Comparison of ENCODE assay signal across 14 mouse cellular contexts in the genomic region with DNA sequence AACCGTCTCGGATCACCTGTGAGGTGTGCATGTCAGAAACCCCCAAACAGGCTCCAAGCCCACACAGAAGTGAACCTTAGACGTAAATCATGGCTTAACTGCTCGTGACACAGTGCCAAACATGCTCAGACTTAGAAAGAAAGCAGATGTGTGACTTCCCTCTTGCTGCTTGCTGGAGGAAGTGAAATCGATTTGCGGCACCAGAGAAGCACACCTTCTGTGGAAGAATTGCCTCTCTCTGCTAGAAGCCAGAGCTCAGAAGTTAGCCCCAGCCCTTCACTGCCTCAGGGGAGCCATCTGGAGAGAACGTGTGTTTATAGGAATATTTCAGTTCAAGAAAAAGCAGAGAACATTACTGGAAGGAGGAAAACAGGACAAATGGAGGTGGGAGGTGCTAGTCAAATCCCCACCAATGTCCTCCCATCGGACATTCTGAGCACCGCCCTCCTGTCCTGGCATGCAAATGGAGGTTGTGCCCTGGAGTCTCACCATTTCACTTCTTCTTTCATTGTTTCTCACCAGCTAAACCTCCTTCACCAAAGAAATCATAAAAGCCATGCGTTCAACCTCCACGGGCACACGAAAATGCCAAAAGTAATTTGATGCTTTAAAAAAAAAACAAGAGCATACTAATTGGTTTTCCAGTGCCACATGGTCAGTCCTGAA. TPM values are rescaled to one million over a fixed set of nuclear protein-coding genes. Genes with fewer than 3 reads are reported as not detected.
DNase-seq lines count a peak whose midpoint lies in the region; ATAC-seq and TF ChIP-seq lines count a peak whose summit lies in the region.
"Had no signal": no experiment of that assay in that cellular context is flagged by ENCODE, and none has a peak within 500 bp of the region (broad histone marks: within the 10 kb centered on the region; RNA-seq: fewer than 3 reads in every experiment).

No protein-coding gene starts in this region.

- in situ Hi-C loops in CH12.LX (cut with MboI; ENCODE audit: low pct_ligation_motif_present, low pct_unique_long_range_greater_than_20kb, low sequenced_read_pairs) = no loop called here

- no peak; the same call in 1 of the 2 replicates for TF ChIP-seq RAD21 in CH12.LX (IDR thresholded peaks at IDR 0.05; ENCODE audit: low read depth, low read length)

- peak; percentile 73 for TF ChIP-seq POLR2A in CH12.LX (IDR thresholded peaks at IDR 0.05; ENCODE audit: low read depth, low read length)

- H3K4me3 ChIP-seq in gastrocnemius, adult 2 months = peak overlapping the region; percentile 43
- peak overlapping the region in 2 of 3 experiments; percentile 7 to 10 for H3K4me3 ChIP-seq in CH12.LX (replicated peaks in 1 of 3; ENCODE audit: low read depth in 2 of 3, low read length in 2 of 3, poor library complexity in 1 of 3)
- H3K4me3 ChIP-seq: erythroblast, embryonic 14.5 days; liver, embryonic 13.5 days had no signal

- dilution Hi-C loops in CH12.LX (cut with MboI; ENCODE audit: extremely low pct_ligation_motif_present, extremely low pct_unique_long_range_greater_than_20kb, low sequenced_read_pairs) = no loop called here

- H3K4me2 ChIP-seq in CH12.LX (ENCODE audit: insufficient read depth, low read depth, poor library complexity, severe bottlenecking) = peak overlapping the region; percentile 48
- H3K4me2 ChIP-seq: liver, embryonic 13.5 days had no signal

- 0 out of 2 replicates have a peak overlapping the region, but pooled peaks have one; percentile 2 for H3K9ac ChIP-seq in CH12.LX (ENCODE audit: insufficient read depth, low read depth)
- H3K9ac ChIP-seq: liver, embryonic 13.5 days had no signal

- H3K27me3 ChIP-seq in CH12.LX (replicated peaks) = no peaks in the 10 kb centered on the region
- H3K27me3 ChIP-seq: liver, embryonic 13.5 days had no signal

- H3K27ac ChIP-seq in gastrocnemius, adult 2 months = 0 out of 2 replicates have a peak overlapping the region, but pooled peaks have one; percentile 16
- peak overlapping the region; percentile 96 for H3K27ac ChIP-seq in CH12.LX (ENCODE audit: insufficient read depth, low read depth)
- H3K27ac ChIP-seq: liver, embryonic 13.5 days had no signal

- peaks cover 0 to 10% of the 10 kb centered on the region in 2 experiments for H3K36me3 ChIP-seq in CH12.LX (replicated peaks in 1 of 2; ENCODE audit: control insufficient read depth in 1 of 2, insufficient read depth in 1 of 2, low read length in 1 of 2)
- H3K36me3 ChIP-seq: liver, embryonic 13.5 days had no signal

- no peaks in the 10 kb centered on the region for H3K9me3 ChIP-seq in CH12.LX (replicated peaks; ENCODE audit: low read length)
- H3K9me3 ChIP-seq: liver, embryonic 13.5 days had no signal

- TF ChIP-seq EP300 in CH12.LX (IDR thresholded peaks at IDR 0.05; ENCODE audit: low read length) = peak; percentile 96

- no peak for TF ChIP-seq CTCF in gastrocnemius, adult 2 months (IDR thresholded peaks at IDR 0.05)
- TF ChIP-seq CTCF in CH12.LX (conservative IDR thresholded peaks at IDR 0.05 in 1 of 2, IDR thresholded peaks at IDR 0.05 in 1 of 2; ENCODE audit: low read depth in 2 of 2, low read length in 2 of 2) = no peak

- peaks cover 2 to 26% of the 10 kb centered on the region in 2 experiments; a peak in 2 of 4 replicates for H3K4me1 ChIP-seq in CH12.LX (ENCODE audit: control insufficient read depth in 1 of 2, insufficient read depth in 2 of 2)
- H3K4me1 ChIP-seq: liver, embryonic 13.5 days had no signal

- ATAC-seq in hematopoietic stem cell, adult 5-6 weeks (replicated peaks in 1 of 2; ENCODE audit: insufficient read depth in 1 of 2, low FRiP score in 2 of 2, low TSS enrichment in 1 of 2, low read depth in 1 of 2, poor library complexity in 2 of 2, severe bottlenecking in 2 of 2) = peak; percentile 84 to 91
- peak; percentile 87 for ATAC-seq in monocyte, adult 5-6 weeks (replicated peaks; ENCODE audit: insufficient number of reproducible peaks, low FRiP score, low TSS enrichment, poor library complexity, severe bottlenecking)

- peaks cover 16% of the 10 kb centered on the region for H3K79me2 ChIP-seq in CH12.LX (replicated peaks; ENCODE audit: control insufficient read depth, extremely low read depth, insufficient read depth, poor library complexity, severe bottlenecking)

- no peak for DNase-seq in gastrocnemius, adult 2 months
- no peak for DNase-seq in gastrocnemius, postnatal 36 days
- peak; percentile 94 for DNase-seq in CH12.LX (ENCODE audit: extremely low read depth)
- no peak for DNase-seq in right cerebral cortex, postnatal 25 days
- DNase-seq in testis, postnatal 10 days (ENCODE audit: low spot score) = no peak
- DNase-seq in MN1 (ENCODE audit: low spot score) = no peak
- DNase-seq: cerebellum, adult 11 months; liver, embryonic 13.5 days had no signal

- intact Hi-C loops in gastrocnemius, adult 2 months (cut with DNase I) = no loop called here
- intact Hi-C loops in gastrocnemius, postnatal 36 days (cut with DNase I) = no loop called here

TF ChIP-seq in CH12.LX, 34 proteins besides CTCF, POLR2A, EP300 and RAD21 (continues in another document):
- TF ChIP-seq MAFK (IDR thresholded peaks at IDR 0.05; ENCODE audit: insufficient replicate concordance, low read length) (0 out of 2 replicates have a peak, but pooled peaks have one; percentile 61), MAZ (IDR thresholded peaks at IDR 0.05; ENCODE audit: low read depth, low read length) (peak; percentile 77; the same call in 1 of the 2 replicates), SIN3A (IDR thresholded peaks at IDR 0.05; ENCODE audit: low read length) (peak; percentile 91), ELF1 (IDR thresholded peaks at IDR 0.05; ENCODE audit: low read depth, low read length) (peak; percentile 65), MAX (IDR thresholded peaks at IDR 0.05; ENCODE audit: low read length) (peak; percentile 73), USF1 (IDR thresholded peaks at IDR 0.05; ENCODE audit: low read depth, low read length) (no peak), CHD2 (IDR thresholded peaks at IDR 0.05; ENCODE audit: low read length) (peak; percentile 86), NELFE (IDR thresholded peaks at IDR 0.05; ENCODE audit: low read depth, low read length) (peak; percentile 64; the same call in 1 of the 2 replicates), HCFC1 (IDR thresholded peaks at IDR 0.05; ENCODE audit: low read depth, low read length) (0 out of 2 replicates have a peak, but pooled peaks have one; percentile 16), KAT2A (IDR thresholded peaks at IDR 0.05; ENCODE audit: insufficient replicate concordance, low read length) (no peak), UBTF (IDR thresholded peaks at IDR 0.05; ENCODE audit: low read depth, low read length) (0 out of 2 replicates have a peak, but pooled peaks have one; percentile 10), JUN (IDR thresholded peaks at IDR 0.05; ENCODE audit: insufficient read depth, low read depth, low read length) (0 out of 2 replicates have a peak, but pooled peaks have one; percentile 1), JUND (conservative IDR thresholded peaks at IDR 0.05; ENCODE audit: low read depth, low read length) (peak; percentile 52), ZMIZ1 (IDR thresholded peaks at IDR 0.05; ENCODE audit: low read depth, low read length) (peak; percentile 88), ETS1 (conservative IDR thresholded peaks at IDR 0.05; ENCODE audit: low read depth, low read length) (peak; percentile 95), MXI1 (IDR thresholded peaks at IDR 0.05; ENCODE audit: low read depth, low read length) (peak; percentile 85; the same call in 1 of the 2 replicates), POLR2AphosphoS2 (IDR thresholded peaks at IDR 0.05; ENCODE audit: low read depth, low read length) (peak; percentile 88), ZKSCAN1 (IDR thresholded peaks at IDR 0.05; ENCODE audit: borderline replicate concordance, low read depth, low read length) (no peak), ZC3H11A (IDR thresholded peaks at IDR 0.05; ENCODE audit: low read depth, low read length) (no peak), ZNF384 (IDR thresholded peaks at IDR 0.05; ENCODE audit: low read depth, low read length) (peak; percentile 81), RCOR1 (conservative IDR thresholded peaks at IDR 0.05; ENCODE audit: low read depth, low read length) (peak; percentile 84), CHD1 (IDR thresholded peaks at IDR 0.05; ENCODE audit: low read depth, low read length) (peak; percentile 85; the same call in 1 of the 2 replicates), E2F4 (IDR thresholded peaks at IDR 0.05; ENCODE audit: insufficient replicate concordance, low read depth, low read length) (no peak), MYC (IDR thresholded peaks at IDR 0.05; ENCODE audit: low read depth, low read length) (peak; percentile 57), GABPA (IDR thresholded peaks at IDR 0.05; ENCODE audit: insufficient replicate concordance, low read depth, low read length) (no peak)

RNA-seq across cellular contexts. Expression of gene Mpeg1, which starts 3.0 kb away (rescaled TPM):
- 1 to 10 TPM in 1 of 2 experiments, under 1 TPM in 1; 0.98 to 1.1 TPM for total RNA-seq in gastrocnemius, adult 2 months (2021)
- 1 to 10 TPM; 1.1 to 2.7 TPM for total RNA-seq in gastrocnemius, postnatal 36 days (2021)
- total RNA-seq in CH12.LX (2012; rRNA removed) (43.8 and 53.6 TPM in 2 replicates), CH12.LX (2014; rRNA removed) (67.0 and 68.0 TPM in 2 replicates)
- polyA plus RNA-seq in CH12.LX (2012; ENCODE audit: insufficient read length, low read depth) = 241 and 270 TPM in 2 replicates
- total RNA-seq in hematopoietic stem cell, adult 5-6 weeks (2017) = 15.1 and 28.2 TPM in 2 replicates
- total RNA-seq in monocyte, adult 5-6 weeks (2017) = 282 to 374 TPM (median 353 TPM) in 3 replicates

RNA-seq across cellular contexts. Expression of gene Pfpl, which starts 29.8 kb away (rescaled TPM):
- total RNA-seq in gastrocnemius, adult 2 months (2021) = not detected
- not detected for total RNA-seq in gastrocnemius, postnatal 36 days (2021)
- total RNA-seq in CH12.LX (2012; rRNA removed) (not detected in 2 replicates), CH12.LX (2014; rRNA removed) (not detected in 2 replicates)
- not detected in 2 replicates for polyA plus RNA-seq in CH12.LX (2012; ENCODE audit: insufficient read length, low read depth)
- total RNA-seq in hematopoietic stem cell, adult 5-6 weeks (2017) = not detected in 2 replicates
- not detected in 3 replicates for total RNA-seq in monocyte, adult 5-6 weeks (2017)
- polyA plus RNA-seq: erythroblast, embryonic 14.5 days; heart, embryonic 14.5 days; large intestine, adult 2 months; liver, embryonic 13.5 days; neural tube, embryonic 11.5 days had no signal

RNA-seq across cellular contexts. Expression of gene Olfr1441, which starts 40.3 kb away (rescaled TPM):
- not detected for total RNA-seq in gastrocnemius, adult 2 months (2021)
- total RNA-seq in gastrocnemius, postnatal 36 days (2021) = not detected
- total RNA-seq in CH12.LX (2012; rRNA removed) (0.13 TPM in 1 of 2 replicates, not detected in the other), CH12.LX (2014; rRNA removed) (not detected in 2 replicates)
- polyA plus RNA-seq in CH12.LX (2012; ENCODE audit: insufficient read length, low read depth) = not detected in 2 replicates
- total RNA-seq in hematopoietic stem cell, adult 5-6 weeks (2017) = not detected in 2 replicates
- total RNA-seq in monocyte, adult 5-6 weeks (2017) = not detected in 3 replicates
- polyA plus RNA-seq: erythroblast, embryonic 14.5 days; heart, embryonic 14.5 days; large intestine, adult 2 months; liver, embryonic 13.5 days; neural tube, embryonic 11.5 days had no signal

RNA-seq across cellular contexts. Expression of gene Dtx4, which starts 43.7 kb away (rescaled TPM):
- total RNA-seq in gastrocnemius, adult 2 months (2021) = 1 to 10 TPM; 3.9 to 4.2 TPM
- 1 to 10 TPM; 5.2 to 5.3 TPM for total RNA-seq in gastrocnemius, postnatal 36 days (2021)
- 19.2 and 21.2 TPM in 2 replicates for total RNA-seq in CH12.LX (2012; rRNA removed)
- total RNA-seq in CH12.LX (2014; rRNA removed) = 15.6 and 16.4 TPM in 2 replicates
- polyA plus RNA-seq in CH12.LX (2012; ENCODE audit: insufficient read length, low read depth) = 28.7 and 30.5 TPM in 2 replicates
- 5.3 and 8.2 TPM in 2 replicates for total RNA-seq in hematopoietic stem cell, adult 5-6 weeks (2017)
- 2.6 to 4.2 TPM (median 2.7 TPM) in 3 replicates for total RNA-seq in monocyte, adult 5-6 weeks (2017)
